Mouse (Mus musculus) testis, adult 2 months (tissue): ENCODE measurements around the gene 6430571L13Rik.

Experiments
- CTCF ChIP-seq: fragments of 200-500 bp; IDR thresholded peaks from 2 replicates; pipeline ENCODE4 v1.5.1; 2012; ENCODE audit warnings: low read depth, mild to moderate bottlenecking, inconsistent platforms, low read length, moderate library complexity; ENCODE audit not compliant: control insufficient read depth, insufficient read depth, insufficient replicate concordance
- POLR2A ChIP-seq: fragments of 200-500 bp; IDR thresholded peaks from 2 replicates; pipeline ENCODE4 v1.6.1; 2012; ENCODE audit warnings: low read depth, mild to moderate bottlenecking, inconsistent platforms, low read length, moderate library complexity; ENCODE audit not compliant: control insufficient read depth

DNA sequence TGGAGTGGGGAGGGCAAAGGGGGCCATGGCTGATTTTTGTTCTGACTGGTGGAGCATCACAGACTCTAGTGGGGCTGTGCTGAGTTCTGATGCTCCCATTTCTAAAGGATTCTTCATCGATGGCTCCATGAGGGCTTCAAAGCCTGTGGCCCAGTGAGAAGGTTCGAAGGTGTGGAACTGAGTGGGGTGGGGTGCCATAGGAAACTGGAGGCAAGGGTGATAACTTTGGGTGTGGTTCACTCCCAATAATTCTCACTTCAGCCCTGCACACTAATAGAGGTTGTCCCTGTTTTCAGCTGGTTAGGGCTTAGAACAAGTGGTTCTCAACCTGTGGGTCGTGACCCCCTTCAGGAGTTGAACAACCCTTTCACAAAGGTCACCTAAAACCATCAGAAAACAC lies 36.0 kb upstream of the 6430571L13Rik start:
- TF ChIP-seq CTCF (no peak), POLR2A (no peak)
